Mouse (Mus musculus): ENCODE data around the gene Slc23a2. TPM values are rescaled to one million over a fixed set of nuclear protein-coding genes. Genes with fewer than 3 reads are reported as not detected.

Slc23a2 gene
- total RNA-seq, 2 experiments from 2014 or later = 6.2 to 7.1 TPM

DNA sequence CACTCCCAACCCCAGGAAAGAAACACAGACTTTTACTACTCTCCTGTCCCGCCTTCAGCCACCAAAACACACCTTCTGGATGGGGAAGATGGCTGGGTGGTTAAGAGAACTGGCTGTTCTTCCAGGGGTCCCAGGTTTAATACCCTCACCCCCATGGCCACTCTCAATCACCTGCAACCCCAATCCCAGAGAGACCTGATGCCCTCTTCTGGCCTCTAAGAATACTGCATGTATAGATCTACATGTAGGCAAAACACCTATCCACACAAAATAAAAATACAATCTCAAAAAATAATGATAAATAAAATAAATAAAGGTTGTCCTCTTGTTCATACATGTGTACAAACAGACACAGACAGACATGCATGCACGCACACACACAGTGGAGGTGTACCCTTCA lies 5.8 kb downstream of the Slc23a2 start:
- DNase-seq = no peak
- intact Hi-C loops (cut with DNase I; ENCODE audit: low total_unique reads) = no loop called here

DNA sequence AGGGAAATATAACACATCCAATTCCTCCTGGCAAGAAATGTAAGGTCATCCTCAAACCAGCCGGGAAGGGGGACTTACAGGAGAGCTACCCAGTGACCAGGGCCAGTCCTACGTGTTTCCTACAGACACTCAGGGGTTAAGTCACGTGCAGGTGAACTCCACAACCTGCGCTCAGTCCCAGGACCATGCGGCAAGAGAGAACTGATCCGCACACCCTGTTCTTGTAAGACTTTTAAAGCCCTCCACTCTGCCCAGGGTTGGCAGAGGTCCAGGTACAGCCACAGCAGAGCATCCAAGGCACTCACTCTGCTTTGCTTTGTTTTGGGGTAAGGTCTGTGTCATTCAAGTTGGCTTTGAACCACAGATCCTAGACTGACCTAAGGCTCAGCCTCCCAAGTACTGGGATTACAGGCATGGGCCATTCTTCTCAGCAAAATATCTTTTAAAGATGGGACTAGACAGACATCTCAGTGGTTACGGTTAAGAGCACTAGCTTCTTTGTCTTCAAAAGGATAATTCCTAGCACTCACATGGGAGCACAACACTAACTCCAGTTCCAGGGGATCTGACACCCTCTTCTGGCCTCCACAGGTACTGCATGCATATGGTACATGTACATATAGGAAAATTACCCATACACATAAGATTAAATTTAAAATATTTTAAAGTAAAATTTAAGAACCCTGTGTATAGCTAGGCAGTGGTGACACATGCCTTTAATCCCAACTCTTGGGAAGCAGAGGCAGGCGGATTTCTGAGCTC lies 8.9 kb downstream of the Slc23a2 start:
- intact Hi-C loops (cut with DNase I; ENCODE audit: low total_unique reads) = no loop called here
- DNase-seq = no peak

DNA sequence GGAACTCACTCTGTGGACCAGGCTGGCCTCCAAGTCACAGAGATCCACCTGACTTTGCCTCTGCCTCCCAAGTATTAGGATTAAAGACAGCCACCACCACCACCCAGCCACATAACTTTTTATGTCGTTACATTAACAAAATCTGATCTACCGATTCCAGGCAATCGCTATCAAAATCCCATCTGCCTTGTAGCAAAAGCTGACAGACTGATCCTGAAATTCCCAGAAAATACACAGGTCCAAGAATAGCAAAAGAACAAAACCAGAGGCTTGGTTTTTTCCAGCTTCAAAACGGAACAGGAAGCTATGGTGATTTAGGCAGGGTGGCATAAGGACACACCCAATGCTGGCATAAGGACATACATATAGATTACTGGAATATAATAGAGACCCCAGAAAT lies 10.2 kb downstream of the Slc23a2 start:
- no peak for DNase-seq
- intact Hi-C loops (cut with DNase I; ENCODE audit: low total_unique reads) = no loop called here

DNA sequence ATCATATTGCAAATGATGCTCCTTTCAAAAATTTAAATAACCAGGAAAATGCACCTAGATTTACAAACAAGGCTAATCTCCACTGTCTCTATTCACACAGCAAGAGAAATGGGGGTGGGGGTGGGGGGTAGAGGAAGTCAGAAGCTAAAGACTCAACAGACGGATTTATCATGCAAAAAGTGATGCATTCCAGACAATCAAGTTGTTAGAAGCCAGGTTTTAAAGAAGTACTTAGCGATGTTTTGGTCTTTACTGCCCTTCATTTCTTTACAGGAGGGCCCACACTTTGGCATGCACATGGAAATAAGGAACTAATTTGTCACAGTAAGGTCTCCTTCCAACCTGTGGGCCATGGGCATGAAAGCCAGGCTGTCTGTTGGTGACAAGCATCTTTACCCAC lies 11.5 kb downstream of the Slc23a2 start:
- intact Hi-C loops (cut with DNase I; ENCODE audit: low total_unique reads) = no loop called here
- DNase-seq = no peak

DNA sequence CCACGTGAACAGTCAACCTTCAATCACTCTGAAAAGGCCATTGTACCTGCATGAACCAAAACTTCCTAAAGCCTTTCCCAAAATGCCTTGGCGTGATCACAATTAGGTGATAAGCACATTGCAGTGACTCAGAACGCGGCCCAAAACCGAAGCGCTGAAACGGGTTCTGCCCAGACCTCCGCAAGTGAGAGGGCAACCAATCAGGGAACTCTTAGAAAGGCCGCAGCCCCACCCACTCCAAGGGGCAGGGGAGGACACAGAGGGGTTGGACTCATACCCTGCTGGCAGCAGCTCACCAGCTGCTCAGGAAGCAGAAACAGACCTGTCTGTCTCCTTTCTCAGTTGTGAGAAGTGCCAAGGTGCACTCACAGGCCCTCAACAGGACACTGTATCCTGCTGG lies 13.6 kb downstream of the Slc23a2 start:
- intact Hi-C loops (cut with DNase I; ENCODE audit: low total_unique reads) = no loop called here

DNA sequence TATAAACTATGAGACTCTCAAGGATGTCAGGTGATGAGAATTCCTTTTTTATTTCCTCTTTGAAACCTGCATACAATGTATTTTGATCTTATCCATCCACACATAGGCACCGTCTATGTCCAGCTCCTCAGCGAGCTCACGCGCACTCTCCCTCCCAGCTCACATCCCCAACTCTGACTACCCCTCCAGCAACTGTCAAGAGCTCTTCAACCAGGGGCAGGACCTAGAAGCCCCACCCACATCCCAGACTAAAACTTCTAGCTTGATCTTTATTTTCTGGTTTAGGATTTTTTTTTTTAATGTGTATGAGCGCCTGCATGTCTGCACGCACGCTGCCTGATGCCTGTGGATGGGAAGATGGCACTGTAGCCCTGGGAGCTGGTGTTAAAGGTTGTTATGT lies 14.9 kb downstream of the Slc23a2 start:
- no peak for DNase-seq
- intact Hi-C loops (cut with DNase I; ENCODE audit: low total_unique reads) = no loop called here

More for the DNA sequence above, 13.6 kb downstream of the Slc23a2 start:
- peak; percentile 71 for DNase-seq

DNA sequence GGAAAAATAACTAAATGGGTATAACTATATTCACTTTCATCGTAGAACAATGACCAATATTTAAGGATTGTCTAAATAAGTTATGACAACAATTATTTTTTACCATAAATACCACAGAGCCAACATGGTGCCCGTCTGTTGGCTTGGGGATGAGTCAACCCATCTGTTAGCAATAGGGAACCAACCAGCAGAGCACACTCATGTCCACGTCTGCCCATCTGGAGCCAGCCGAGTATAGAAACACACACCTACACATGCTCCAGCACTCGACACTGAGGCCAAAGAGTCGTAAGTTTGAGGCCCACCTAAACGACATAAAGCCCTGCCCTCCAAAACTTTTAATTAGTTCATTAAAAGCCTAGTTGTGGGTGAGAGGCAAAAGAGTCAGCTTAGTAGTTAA lies 15.7 kb downstream of the Slc23a2 start:
- intact Hi-C loops (cut with DNase I; ENCODE audit: low total_unique reads) = no loop called here

DNA sequence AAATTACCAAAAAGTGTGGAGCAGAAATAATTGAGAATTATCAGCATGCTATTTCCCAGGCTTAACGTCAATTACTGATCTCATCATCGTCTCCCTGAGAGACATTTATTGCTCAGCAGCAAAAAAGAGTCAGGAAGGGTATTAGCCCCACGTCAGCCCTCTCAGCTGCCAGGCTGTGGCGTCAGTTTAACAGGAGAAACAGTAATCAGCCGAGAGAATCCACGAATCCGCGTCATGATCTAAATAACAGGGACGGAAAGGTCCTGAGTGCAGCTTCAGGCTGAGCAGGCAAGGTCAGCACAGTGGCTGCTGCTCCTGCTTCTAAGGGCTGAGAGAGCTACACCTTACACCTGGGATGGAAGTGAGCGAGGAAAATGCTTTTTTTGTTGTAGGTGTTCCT lies 17.0 kb downstream of the Slc23a2 start:
- no peak for DNase-seq
- intact Hi-C loops (cut with DNase I; ENCODE audit: low total_unique reads) = no loop called here

More for the DNA sequence above, 15.7 kb downstream of the Slc23a2 start:
- no peak for DNase-seq

DNA sequence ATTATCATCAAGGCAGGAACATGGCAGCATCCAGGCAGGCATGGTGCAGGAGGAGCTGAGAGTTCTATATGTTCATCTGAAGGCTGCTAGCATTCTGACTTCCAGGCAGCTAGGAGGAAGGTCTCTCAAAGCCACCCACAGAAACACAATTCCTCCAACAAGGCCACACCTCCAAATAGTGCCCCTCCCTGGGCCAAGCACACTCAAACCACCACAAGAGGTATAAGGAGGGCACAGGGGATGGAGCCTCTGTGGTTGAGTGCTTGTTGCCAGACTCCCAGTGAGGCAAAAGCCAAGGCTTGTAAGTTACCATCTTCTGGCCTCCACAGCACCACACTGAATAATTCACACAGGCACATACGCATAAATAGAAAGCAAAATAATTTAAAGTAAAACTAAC lies 18.6 kb downstream of the Slc23a2 start:
- DNase-seq = no peak
- intact Hi-C loops (cut with DNase I; ENCODE audit: low total_unique reads) = no loop called here

DNA sequence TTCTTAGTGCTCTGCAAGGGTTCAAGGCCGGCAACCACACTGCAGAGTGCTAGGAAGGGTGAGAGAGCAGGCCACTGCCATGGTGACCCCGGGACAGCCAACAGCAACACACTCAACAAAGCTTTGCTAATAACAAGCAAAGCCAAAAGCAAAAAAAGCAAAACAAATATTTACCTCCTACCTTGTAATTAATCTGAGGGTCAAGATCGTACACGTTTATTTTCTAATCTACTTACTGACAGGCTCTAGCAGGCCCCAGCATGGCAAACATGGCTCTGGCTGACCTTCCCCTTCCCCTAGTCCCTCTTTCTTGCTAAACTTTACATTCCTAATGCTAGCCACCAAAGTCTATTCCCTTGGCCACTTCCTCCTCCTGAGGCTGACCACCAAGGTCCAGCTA lies 21.8 kb downstream of the Slc23a2 start:
- no peak for DNase-seq
- intact Hi-C loops (cut with DNase I; ENCODE audit: low total_unique reads) = no loop called here

DNA sequence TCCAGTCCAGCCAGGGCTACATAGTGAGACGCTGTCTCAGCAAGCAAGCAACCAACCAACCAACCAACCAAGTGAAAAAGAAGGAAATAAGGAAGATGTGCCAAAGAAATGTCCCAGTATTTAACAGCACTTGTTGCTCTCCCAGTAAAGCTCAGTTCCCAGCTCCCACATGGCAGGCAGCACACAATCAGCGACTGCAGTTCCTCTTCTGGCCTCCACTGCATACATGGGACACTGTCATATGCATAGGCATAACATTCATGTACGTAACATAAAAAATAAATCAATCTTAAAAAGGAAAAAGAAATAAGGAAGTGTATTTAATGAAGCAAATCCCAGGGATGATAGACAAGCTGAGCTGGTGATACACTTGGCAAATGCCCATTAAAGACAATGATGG lies 23.9 kb downstream of the Slc23a2 start:
- no peak for DNase-seq
- intact Hi-C loops (cut with DNase I; ENCODE audit: low total_unique reads) = no loop called here

DNA sequence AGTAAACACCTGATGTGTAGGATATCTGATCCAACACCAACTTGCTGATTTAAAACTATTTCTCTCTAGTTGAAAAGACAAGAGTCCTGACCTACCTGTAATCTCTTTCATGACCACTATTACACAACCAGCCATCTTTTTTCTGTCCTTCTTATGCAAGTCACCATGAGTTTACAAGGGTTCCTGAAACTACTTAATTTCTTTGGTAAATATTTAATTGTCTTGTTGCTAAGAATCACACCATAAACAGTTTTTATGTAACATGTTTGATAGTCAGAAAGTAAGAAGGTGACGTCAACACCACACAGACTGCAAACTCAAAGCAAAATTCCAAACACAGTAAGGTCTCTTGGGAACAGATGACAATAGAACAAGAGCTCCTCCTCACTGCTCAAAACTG lies 26.3 kb downstream of the Slc23a2 start:
- intact Hi-C loops (cut with DNase I; ENCODE audit: low total_unique reads) = loop anchor here (10.0 kb wide), 1 partner anchor 294 kb away; no protein-coding TSS in a partner anchor
- DNase-seq = no peak

DNA sequence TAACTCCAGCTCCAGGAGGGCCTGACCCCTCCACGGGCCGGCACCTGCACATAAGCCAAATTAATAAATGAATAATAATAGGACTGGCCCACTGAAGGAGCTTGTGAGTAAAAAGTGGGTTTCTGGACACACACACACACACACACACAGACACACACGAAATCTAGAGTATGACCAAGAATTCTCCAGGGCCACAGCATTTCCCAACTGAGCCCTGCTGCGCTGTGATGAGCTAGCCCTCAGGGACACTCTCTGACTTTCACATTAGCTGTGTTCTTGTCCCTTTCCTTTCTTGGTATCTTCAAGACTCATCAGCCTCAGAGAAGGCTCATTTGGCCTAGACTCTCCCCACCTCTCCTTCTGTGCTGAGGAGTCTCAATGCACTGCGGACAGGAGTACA lies 29.0 kb downstream of the Slc23a2 start:
- no peak for DNase-seq
- intact Hi-C loops (cut with DNase I; ENCODE audit: low total_unique reads) = loop anchor here (10.0 kb wide), 1 partner anchor 291 kb away; no protein-coding TSS in a partner anchor

DNA sequence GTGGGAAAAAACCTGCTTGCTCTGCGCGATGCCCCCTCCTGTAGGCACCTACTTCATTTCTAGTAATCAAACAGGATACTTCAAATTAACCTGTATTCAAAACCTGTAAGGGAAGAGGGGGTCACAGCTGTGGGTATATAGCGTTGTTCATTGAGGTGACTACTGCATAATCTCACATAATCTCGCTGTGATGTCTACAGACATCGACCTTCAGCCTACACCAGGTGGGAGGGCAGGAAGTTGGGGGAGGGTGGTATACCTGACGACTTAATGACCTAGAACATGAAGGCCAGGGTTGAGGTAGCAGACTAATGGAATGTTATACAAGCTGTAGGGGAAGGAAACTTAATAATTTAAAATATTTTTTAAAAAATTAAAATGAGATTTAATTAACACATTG lies 29.6 kb downstream of the Slc23a2 start:
- no peak for DNase-seq
- intact Hi-C loops (cut with DNase I; ENCODE audit: low total_unique reads) = loop anchor here (10.0 kb wide), 1 partner anchor 291 kb away; no protein-coding TSS in a partner anchor

DNA sequence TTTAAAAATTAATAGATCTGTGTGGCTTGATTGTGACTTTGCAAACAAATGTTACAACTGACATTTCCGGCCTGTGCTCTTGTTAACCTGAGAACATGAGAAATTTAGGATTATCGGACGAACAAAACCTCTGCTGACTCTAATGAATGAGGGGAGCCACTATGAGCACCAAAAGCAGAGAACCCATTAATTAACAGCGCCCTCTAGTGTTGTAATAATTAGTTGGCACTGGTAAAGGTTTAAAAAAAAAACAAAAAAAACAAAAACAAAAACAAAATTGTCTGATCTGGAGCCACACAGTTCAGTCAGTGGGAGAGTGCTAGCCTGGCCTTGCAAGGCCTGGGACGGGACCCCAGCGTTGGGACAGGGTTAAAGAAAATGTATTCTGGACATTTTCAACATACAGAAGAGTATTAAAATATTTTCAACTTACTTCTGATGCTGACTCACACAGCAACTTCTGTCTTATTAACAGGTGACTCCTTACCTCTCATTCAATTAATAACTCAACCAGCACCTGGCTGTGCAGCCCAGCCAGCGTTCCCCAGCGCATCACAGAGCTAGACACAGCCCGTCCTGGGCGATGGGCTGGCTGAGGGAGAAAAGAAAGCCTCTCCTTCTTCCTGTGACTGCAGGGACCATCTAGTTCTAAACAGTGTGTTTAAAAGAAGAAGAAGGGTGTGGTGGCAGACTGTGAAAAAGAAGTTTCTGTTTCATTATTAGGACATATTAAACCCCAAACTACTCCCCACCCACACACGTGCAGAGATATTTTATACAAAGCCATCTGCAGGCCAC lies 30.7 kb downstream of the Slc23a2 start:
- intact Hi-C loops (cut with DNase I; ENCODE audit: low total_unique reads) = loop anchor here (10.0 kb wide), 1 partner anchor 289 kb away; no protein-coding TSS in a partner anchor
- no peak for DNase-seq

DNA sequence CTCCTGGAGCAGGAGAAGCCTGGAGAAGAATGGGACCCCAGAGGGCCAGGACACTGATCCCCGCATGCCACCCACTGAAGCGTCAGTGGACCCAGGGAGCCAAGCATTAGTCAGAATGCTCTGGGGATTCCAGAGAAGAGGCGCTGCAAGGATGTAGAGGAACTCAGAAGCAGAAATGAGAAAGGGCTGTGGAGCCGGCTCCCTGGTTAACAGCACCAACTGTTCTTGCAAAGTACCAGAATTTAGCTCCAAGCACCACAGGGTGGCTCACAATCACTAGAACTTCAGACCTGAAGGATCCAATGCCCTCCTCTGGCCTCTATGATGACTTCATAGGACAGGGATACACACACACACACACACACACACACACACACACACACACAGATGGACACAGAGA lies 32.6 kb downstream of the Slc23a2 start:
- DNase-seq = no peak
- intact Hi-C loops (cut with DNase I; ENCODE audit: low total_unique reads) = loop anchor here (10.0 kb wide), 1 partner anchor 288 kb away; no protein-coding TSS in a partner anchor

DNA sequence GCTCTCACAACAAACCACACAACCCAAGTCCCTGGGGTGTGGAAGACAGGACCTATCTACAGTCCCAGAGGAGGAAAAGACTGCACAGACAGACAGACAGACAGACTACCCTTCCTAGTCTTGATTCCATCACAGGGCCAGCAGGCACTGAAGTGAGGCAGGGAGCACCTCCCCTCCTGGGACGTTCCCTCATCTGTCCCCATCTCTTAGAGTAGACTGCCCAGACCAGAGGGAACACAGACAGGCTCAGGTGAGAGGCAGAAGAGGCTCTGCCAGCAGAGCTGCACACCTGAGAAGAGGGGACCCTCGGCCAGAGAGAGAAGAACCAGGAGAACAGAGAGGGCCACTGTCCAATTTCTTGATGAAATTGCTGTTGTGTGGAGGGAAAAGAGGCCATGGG lies 33.0 kb downstream of the Slc23a2 start:
- intact Hi-C loops (cut with DNase I; ENCODE audit: low total_unique reads) = loop anchor here (2.0 to 10.0 kb wide), 2 partner anchors 51 to 287 kb away; no protein-coding TSS in a partner anchor
- no peak for DNase-seq

DNA sequence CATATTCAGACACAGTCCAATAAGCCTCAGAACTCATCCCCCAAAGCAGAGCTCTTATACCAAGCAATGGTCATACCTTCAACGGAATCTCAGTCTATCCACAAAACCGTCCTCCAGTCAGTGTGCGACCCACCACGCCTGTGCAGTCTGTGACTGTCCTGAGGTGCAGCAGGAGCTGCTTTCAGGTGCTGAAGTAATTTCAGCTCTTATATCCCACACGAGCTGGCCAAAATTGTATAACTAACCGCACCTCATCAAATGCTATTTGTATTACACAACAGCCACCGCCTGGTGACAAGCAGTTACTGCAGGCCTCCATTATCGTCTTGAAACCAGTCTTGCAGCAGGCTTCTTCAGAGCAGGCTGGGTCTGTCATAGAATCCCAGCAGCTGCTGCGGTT lies 33.6 kb downstream of the Slc23a2 start:
- intact Hi-C loops (cut with DNase I; ENCODE audit: low total_unique reads) = loop anchor here (2.0 to 10.0 kb wide), 2 partner anchors 50 to 286 kb away; no protein-coding TSS in a partner anchor

DNA sequence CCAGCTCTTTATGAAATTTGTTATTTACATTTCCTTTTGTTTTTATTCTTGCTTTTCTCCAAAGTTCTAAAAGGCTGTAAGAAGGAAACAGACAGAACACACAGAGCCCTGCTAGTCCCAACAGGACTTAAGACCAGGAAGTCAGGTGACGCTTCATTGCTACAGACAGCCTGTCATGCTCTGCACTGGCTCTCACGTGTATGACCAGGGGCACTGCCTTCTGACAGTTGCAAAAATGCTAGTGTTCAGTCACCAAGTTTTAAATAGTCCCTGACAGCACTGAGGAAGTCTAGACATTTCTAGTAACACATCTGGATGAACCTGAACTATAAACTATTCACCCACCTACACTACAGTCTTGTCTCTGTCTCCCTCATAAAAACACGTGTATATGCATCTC lies 34.2 kb downstream of the Slc23a2 start:
- DNase-seq = no peak
- intact Hi-C loops (cut with DNase I; ENCODE audit: low total_unique reads) = loop anchor here (2.0 to 10.0 kb wide), 2 partner anchors 50 to 286 kb away; no protein-coding TSS in a partner anchor

More for the DNA sequence above, 33.6 kb downstream of the Slc23a2 start:
- peak; percentile 48 for DNase-seq

DNA sequence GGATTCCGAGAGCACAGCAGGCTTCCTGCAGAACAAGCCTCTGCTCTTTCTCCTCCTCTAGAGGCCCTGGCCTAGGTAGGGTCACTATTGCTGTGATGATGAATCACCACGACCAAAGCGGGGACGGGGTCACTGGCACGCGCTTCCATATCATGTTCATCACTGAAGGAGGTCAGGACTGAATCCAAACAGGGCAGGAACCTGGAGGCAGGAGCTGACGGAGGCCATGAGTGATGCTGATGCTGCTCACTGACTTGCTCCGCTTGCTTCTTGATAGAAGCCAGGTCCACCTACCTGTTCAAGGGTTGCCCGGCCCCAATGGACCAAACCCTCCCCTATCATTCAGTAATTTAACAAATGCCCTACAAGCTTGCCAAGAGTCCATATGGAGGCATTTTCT lies 35.9 kb downstream of the Slc23a2 start:
- DNase-seq = no peak
- intact Hi-C loops (cut with DNase I; ENCODE audit: low total_unique reads) = loop anchor here (2.0 kb wide), 1 partner anchor 126 kb away; no protein-coding TSS in a partner anchor
